In the genomic region with DNA sequence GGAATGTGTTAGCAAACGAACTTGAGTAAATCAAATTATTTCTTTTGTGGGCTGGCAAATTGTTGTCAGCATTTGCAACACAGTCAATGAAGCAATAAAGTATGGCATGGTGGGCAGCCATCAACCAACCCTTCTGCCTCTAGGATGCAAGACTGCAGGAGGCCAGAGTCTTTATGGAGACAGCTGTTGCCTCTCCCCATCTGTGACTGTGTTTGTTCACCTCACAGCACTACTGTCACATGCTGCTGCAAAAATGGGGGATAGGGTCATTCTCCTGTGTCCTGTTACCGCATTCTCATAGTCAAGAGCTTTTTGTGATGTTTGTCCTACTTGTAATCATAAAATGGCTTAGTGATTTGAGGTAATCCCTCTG, we compare ENCODE assay signal across 16 mouse cellular contexts.
DNase-seq lines count a peak whose midpoint lies in the region; ATAC-seq lines count a peak whose summit lies in the region.
"Had no signal": no experiment of that assay in that cellular context is flagged by ENCODE, and none has a peak within 500 bp of the region (broad histone marks: within the 10 kb centered on the region; RNA-seq: fewer than 3 reads in every experiment).

No protein-coding gene starts in this region.

- H3K27ac ChIP-seq in forebrain, embryonic 14.5 days (ENCODE audit: low read depth, low read length) = no peak overlapping the region
- H3K27ac ChIP-seq in hindbrain, embryonic 15.5 days (replicated peaks) = peak overlapping the region; percentile 27; the same call in 1 of the 2 replicates
- H3K27ac ChIP-seq in neural tube, embryonic 14.5 days (ENCODE audit: low read depth, low read length) = peak overlapping the region; percentile 23; the same call in 1 of the 2 replicates
- H3K27ac ChIP-seq: kidney, embryonic 15.5 days; limb, embryonic 13.5 days; liver, embryonic 15.5 days; midbrain, embryonic 12.5 days; stomach, postnatal 0 days had no signal

- no peak overlapping the region for H3K9ac ChIP-seq in forebrain, embryonic 14.5 days (ENCODE audit: low read length)
- no peak overlapping the region for H3K9ac ChIP-seq in hindbrain, embryonic 15.5 days
- no peak overlapping the region for H3K9ac ChIP-seq in neural tube, embryonic 14.5 days (replicated peaks; ENCODE audit: low read depth, low read length)
- H3K9ac ChIP-seq: kidney, embryonic 15.5 days; limb, embryonic 13.5 days; liver, embryonic 15.5 days; midbrain, embryonic 12.5 days had no signal

- intact Hi-C loops in left cerebral cortex, postnatal 4 days (cut with DNase I) = no loop called here
- intact Hi-C loops in left cerebral cortex, postnatal 36 days (cut with DNase I) = no loop called here

- H3K4me1 ChIP-seq in forebrain, embryonic 14.5 days (ENCODE audit: control insufficient read depth, insufficient read depth, low read length) = peaks cover 6% of the 10 kb centered on the region; the same call in 1 of the 2 replicates
- H3K4me1 ChIP-seq in hindbrain, embryonic 15.5 days (replicated peaks) = no peaks in the 10 kb centered on the region
- no peaks in the 10 kb centered on the region for H3K4me1 ChIP-seq in neural tube, embryonic 14.5 days (ENCODE audit: control insufficient read depth, insufficient read depth, low read length)
- H3K4me1 ChIP-seq: kidney, embryonic 15.5 days; limb, embryonic 13.5 days; liver, embryonic 15.5 days; midbrain, embryonic 12.5 days had no signal

- peak; percentile 64 for ATAC-seq in forebrain, embryonic 14.5 days
- ATAC-seq in hindbrain, embryonic 15.5 days (ENCODE audit: low FRiP score, low read depth) = 0 out of 2 replicates have a peak, but pooled peaks have one; percentile 54
- peak; percentile 93 for ATAC-seq in neural tube, embryonic 14.5 days (ENCODE audit: low read depth)
- no peak for ATAC-seq in inflammation-experienced regulatory T-cells, adult 6 months
- no peak for ATAC-seq in activated CD4-positive, CD25-positive, alpha-beta regulatory T cell, adult 4 months

- no peaks in the 10 kb centered on the region for H3K9me3 ChIP-seq in forebrain, embryonic 14.5 days (replicated peaks; ENCODE audit: control insufficient read depth, low read length)
- H3K9me3 ChIP-seq in hindbrain, embryonic 15.5 days = no peaks in the 10 kb centered on the region
- no peaks in the 10 kb centered on the region for H3K9me3 ChIP-seq in neural tube, embryonic 14.5 days (ENCODE audit: control insufficient read depth, low read length)
- H3K9me3 ChIP-seq: kidney, embryonic 15.5 days; limb, embryonic 13.5 days; liver, embryonic 15.5 days; midbrain, embryonic 12.5 days had no signal

- no peak overlapping the region for H3K4me3 ChIP-seq in forebrain, embryonic 14.5 days (ENCODE audit: low read depth, low read length)
- no peak overlapping the region for H3K4me3 ChIP-seq in hindbrain, embryonic 15.5 days
- no peak overlapping the region for H3K4me3 ChIP-seq in neural tube, embryonic 14.5 days (ENCODE audit: low read depth, low read length)
- H3K4me3 ChIP-seq: kidney, embryonic 15.5 days; limb, embryonic 13.5 days; liver, embryonic 15.5 days; midbrain, embryonic 12.5 days had no signal

- DNase-seq in left cerebral cortex, postnatal 4 days = peak; percentile 2
- DNase-seq in left cerebral cortex, postnatal 36 days (ENCODE audit: low spot score in 2 of 2) = no peak
- DNase-seq in forebrain, embryonic 14.5 days (ENCODE audit: low spot score) = peak; percentile 40
- DNase-seq: adrenal gland, adult 2 months; cerebellum, adult 2 months; lung, postnatal 10 days; thymus, postnatal 36 days had no signal

- no peaks in the 10 kb centered on the region for H3K27me3 ChIP-seq in forebrain, embryonic 14.5 days (replicated peaks; ENCODE audit: control insufficient read depth, insufficient read depth, low read length)
- no peaks in the 10 kb centered on the region for H3K27me3 ChIP-seq in hindbrain, embryonic 15.5 days
- no peaks in the 10 kb centered on the region for H3K27me3 ChIP-seq in neural tube, embryonic 14.5 days (ENCODE audit: control insufficient read depth, insufficient read depth, low read length)
- H3K27me3 ChIP-seq: kidney, embryonic 15.5 days; limb, embryonic 13.5 days; liver, embryonic 15.5 days; midbrain, embryonic 12.5 days had no signal

- H3K4me2 ChIP-seq in forebrain, embryonic 14.5 days (ENCODE audit: low read length) = no peak overlapping the region
- H3K4me2 ChIP-seq in hindbrain, embryonic 15.5 days = no peak overlapping the region
- no peak overlapping the region for H3K4me2 ChIP-seq in neural tube, embryonic 14.5 days (ENCODE audit: low read depth, low read length)
- H3K4me2 ChIP-seq: kidney, embryonic 15.5 days; limb, embryonic 13.5 days; liver, embryonic 15.5 days; midbrain, embryonic 12.5 days had no signal

- H3K36me3 ChIP-seq in forebrain, embryonic 14.5 days (ENCODE audit: control insufficient read depth, insufficient read depth, low read length) = no peaks in the 10 kb centered on the region
- H3K36me3 ChIP-seq in hindbrain, embryonic 15.5 days = no peaks in the 10 kb centered on the region
- H3K36me3 ChIP-seq in neural tube, embryonic 14.5 days (ENCODE audit: control insufficient read depth, insufficient read depth, low read length) = no peaks in the 10 kb centered on the region
- H3K36me3 ChIP-seq: kidney, embryonic 15.5 days; limb, embryonic 13.5 days; liver, embryonic 15.5 days; midbrain, embryonic 12.5 days had no signal

- WGBS in forebrain, embryonic 14.5 days = 37% methylated on average over 2 of the region's 2 CpGs
- WGBS in hindbrain, embryonic 15.5 days = 30% methylated on average over 2 of the region's 2 CpGs
- WGBS in neural tube, embryonic 14.5 days = 12% methylated on average over 2 of the region's 2 CpGs

Comparison
In these comparisons a context has a peak if more than half of its experiments do, and no peak if none do; other contexts are left out.
1. DNase-seq: peak in left cerebral cortex, postnatal 4 days (single experiment) and forebrain, embryonic 14.5 days (single experiment); none in left cerebral cortex, postnatal 36 days (0 of 2).
2. ATAC-seq: peak in forebrain, embryonic 14.5 days (single experiment), hindbrain, embryonic 15.5 days (single experiment) and neural tube, embryonic 14.5 days (single experiment); none in inflammation-experienced regulatory T-cells, adult 6 months (single experiment) and activated CD4-positive, CD25-positive, alpha-beta regulatory T cell, adult 4 months (single experiment).